Mouse (Mus musculus) embryonic facial prominence, embryonic 11.5 days (tissue): ENCODE results near the gene Mgat4d. TPM values are rescaled to one million over a fixed set of nuclear protein-coding genes. Genes with fewer than 3 reads are reported as not detected.

ENCODE experiments used
- ATAC-seq: fragments of 200-750 bp; cut with Nextera tagmentation; replicated peaks from 2 replicates; pipeline ENCODE4 v1.8.0; 2017; ENCODE audit warnings: low read depth; ENCODE audit not compliant: insufficient number of reproducible peaks, low FRiP score, low TSS enrichment
- DNase-seq: peaks from one replicate; pipeline ENCODE4 v3.0.0-alpha.2; 2015; ENCODE audit warnings: low spot score
- H3K27ac ChIP-seq: fragments of 300-500 bp; sonication (generic); replicated peaks from 2 replicates; pipeline ENCODE4 v1.5.1; 2014; ENCODE audit warnings: mild to moderate bottlenecking, low read depth, low read length, control low read depth
- H3K27me3 ChIP-seq: fragments of 300-500 bp; sonication (generic); 2 replicates; pipeline ENCODE4 v1.6.1; 2014; ENCODE audit warnings: mild to moderate bottlenecking, low read length, moderate library complexity, mixed read lengths; ENCODE audit not compliant: control insufficient read depth, insufficient read depth
- H3K36me3 ChIP-seq: fragments of 300-500 bp; sonication (generic); replicated peaks from 2 replicates; pipeline ENCODE4 v1.6.1; 2014; ENCODE audit warnings: low read depth, mild to moderate bottlenecking, low read length, moderate library complexity, mixed read lengths; ENCODE audit not compliant: control insufficient read depth, insufficient read depth
- H3K4me1 ChIP-seq: fragments of 300-500 bp; sonication (generic); 2 replicates; pipeline ENCODE4 v1.6.1; 2014; ENCODE audit warnings: low read length, mixed read lengths; ENCODE audit not compliant: control insufficient read depth, insufficient read depth
- H3K4me2 ChIP-seq: fragments of 300-500 bp; sonication (generic); 2 replicates; pipeline ENCODE4 v1.6.1; 2014; ENCODE audit warnings: low read depth, mild to moderate bottlenecking, control low read depth, low read length, moderate library complexity
- H3K4me3 ChIP-seq: fragments of 300-500 bp; sonication (generic); 2 replicates; pipeline ENCODE4 v1.5.1; 2014; ENCODE audit warnings: low read depth, low read length, control low read depth
- H3K9ac ChIP-seq: fragments of 300-500 bp; sonication (generic); replicated peaks from 2 replicates; pipeline ENCODE4 v1.6.1; 2014; ENCODE audit warnings: mild to moderate bottlenecking, control low read depth, low read length
- H3K9me3 ChIP-seq: fragments of 300-500 bp; sonication (generic); replicated peaks from 2 replicates; pipeline ENCODE4 v1.6.1; 2016; ENCODE audit warnings: mild to moderate bottlenecking, low read length, inconsistent platforms, mixed read lengths; ENCODE audit not compliant: control insufficient read depth
- WGBS: fragments of 180-500 bp; shearing (Covaris S2); extraction: QIAGEN DNeasy Blood & Tissue Kit; methylation state at CpG from one replicate; pipeline ENCODE4 v1.1.7; 2014; 5-methylcytosine and 5-hydroxymethylcytosine counted together
- polyA plus RNA-seq: library from polyadenylated mRNA; unstranded; fragments of >200 nt; fragmentation: Nextera tagmentation; extraction: Ambion mirVana; gene quantifications from 2 replicates; pipeline ENCODE4 v1.2.1, GENCODE M21; 2014

Mgat4d gene
- polyA plus RNA-seq, 1 experiment from 2014 or later: not detected

DNA sequence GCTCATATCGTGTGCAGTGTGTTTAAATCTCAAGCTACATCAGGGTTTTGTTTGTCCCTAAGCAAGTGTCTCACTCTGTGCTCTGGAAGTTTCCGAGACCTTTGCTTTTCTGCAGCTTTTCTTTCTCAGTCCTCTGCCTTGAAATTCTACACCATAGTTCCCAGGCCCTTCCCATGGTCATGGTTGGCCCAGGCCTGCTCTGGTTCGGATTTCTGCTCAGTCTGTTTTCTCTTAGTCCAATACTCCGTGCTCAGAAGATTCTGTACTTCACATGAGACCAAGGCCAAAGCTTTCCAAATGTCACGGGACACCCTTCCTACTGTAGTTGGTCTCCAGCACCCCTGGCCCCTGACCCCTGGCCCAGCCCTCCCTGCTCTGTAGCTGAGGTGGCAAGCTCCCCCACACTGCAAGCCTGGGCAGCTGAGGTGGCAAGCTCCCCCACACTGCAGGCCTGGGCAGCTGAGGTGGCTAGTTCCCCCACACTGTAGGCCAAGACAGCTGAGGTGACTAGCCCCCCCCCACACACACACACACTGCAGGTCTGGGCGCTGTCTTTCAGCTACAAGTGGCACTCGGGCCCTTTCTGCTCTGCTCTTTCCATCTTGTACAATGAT is 15.0 kb downstream of the Mgat4d start:
- Histone ChIP-seq H3K9ac (no peak overlapping the region), H3K4me1 (no peaks in the 10 kb centered on the region), H3K9me3 (no peaks in the 10 kb centered on the region), H3K4me3 (no peak overlapping the region), H3K27ac (no peak overlapping the region), H3K27me3 (no peaks in the 10 kb centered on the region), H3K36me3 (no peaks in the 10 kb centered on the region), H3K4me2 (no peak overlapping the region)
- peak; percentile 64 for DNase-seq
- ATAC-seq: peak; percentile 76; the same call in 1 of the 2 replicates
- WGBS: 40% methylated on average over 7 of the region's 7 CpGs

DNA sequence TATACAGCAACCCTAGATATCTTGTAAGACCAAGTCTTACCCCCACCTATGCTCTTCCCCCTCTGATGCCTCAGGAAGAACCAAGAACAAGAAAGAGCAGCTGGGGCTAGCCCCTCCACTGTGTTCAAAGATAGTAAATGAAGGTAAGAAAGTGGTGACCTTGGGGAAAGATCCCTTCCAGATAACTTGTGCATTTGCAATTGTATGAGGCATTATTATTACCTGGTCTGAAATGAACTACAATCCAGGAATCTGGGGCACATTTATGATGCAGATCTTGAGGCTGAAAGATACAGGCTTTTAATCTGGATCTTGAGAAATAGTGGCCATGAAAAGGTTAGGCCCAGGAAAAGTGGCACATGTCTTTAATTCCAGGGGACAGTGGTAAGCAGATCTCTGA is 29.0 kb downstream of the Mgat4d start:
- Histone ChIP-seq H3K36me3 (no peaks in the 10 kb centered on the region), H3K9ac (no peak overlapping the region), H3K4me1 (no peaks in the 10 kb centered on the region), H3K4me2 (no peak overlapping the region), H3K9me3 (no peaks in the 10 kb centered on the region), H3K27ac (no peak overlapping the region), H3K4me3 (no peak overlapping the region), H3K27me3 (no peaks in the 10 kb centered on the region)
- DNase-seq (no peak), ATAC-seq (no peak)

DNA sequence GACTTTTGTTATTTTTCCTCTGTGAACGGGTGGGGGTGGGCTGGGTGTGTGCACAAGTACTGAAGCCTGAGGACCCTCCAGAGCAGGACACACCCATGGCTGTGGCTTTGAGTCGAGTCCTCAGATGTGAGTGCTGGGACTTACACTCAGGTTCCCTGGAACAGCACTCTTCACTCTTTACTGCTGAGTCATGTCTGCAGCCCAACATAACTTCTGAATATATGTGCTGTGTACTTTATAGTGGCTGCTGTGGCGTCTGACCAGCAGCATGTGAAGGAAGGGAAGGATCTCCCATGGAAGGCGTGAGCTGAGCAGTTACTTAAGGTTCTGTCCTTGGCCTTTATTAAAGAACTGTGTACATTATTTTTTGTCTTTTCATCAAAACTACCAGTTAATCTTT is 31.9 kb downstream of the Mgat4d start:
- Histone ChIP-seq H3K36me3 (no peaks in the 10 kb centered on the region), H3K27ac (no peak overlapping the region), H3K4me3 (no peak overlapping the region), H3K4me1 (no peaks in the 10 kb centered on the region), H3K27me3 (no peaks in the 10 kb centered on the region), H3K9me3 (no peaks in the 10 kb centered on the region), H3K4me2 (no peak overlapping the region), H3K9ac (no peak overlapping the region)
- no peak for DNase-seq
- no peak for ATAC-seq
- WGBS: 81% methylated on average over 4 of the region's 4 CpGs

DNA sequence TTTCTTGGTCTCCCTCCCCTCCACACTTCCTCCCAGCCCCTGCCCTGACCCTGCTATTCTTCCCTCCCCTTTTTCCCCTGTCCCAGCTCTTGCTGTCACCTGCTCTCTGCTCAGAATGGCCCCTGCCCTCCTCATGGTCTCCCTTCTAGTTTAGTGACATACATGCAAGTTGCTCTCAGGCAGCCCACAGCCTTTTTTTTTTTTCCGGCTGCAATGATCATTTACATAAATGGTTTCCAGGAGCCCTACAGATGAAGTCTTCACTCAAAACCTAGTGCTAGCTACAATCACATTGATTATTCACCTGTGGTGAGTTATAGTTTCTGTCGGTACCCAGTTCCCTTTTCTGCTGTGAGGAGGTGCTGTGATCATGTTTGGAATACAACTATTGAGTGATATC is 32.7 kb downstream of the Mgat4d start:
- 85% methylated on average over 2 of the region's 2 CpGs for WGBS
- Histone ChIP-seq H3K36me3 (no peaks in the 10 kb centered on the region), H3K27me3 (no peaks in the 10 kb centered on the region), H3K27ac (no peak overlapping the region), H3K9me3 (no peaks in the 10 kb centered on the region), H3K9ac (no peak overlapping the region), H3K4me1 (no peaks in the 10 kb centered on the region), H3K4me3 (no peak overlapping the region), H3K4me2 (no peak overlapping the region)
- ATAC-seq (no peak), DNase-seq (no peak)

DNA sequence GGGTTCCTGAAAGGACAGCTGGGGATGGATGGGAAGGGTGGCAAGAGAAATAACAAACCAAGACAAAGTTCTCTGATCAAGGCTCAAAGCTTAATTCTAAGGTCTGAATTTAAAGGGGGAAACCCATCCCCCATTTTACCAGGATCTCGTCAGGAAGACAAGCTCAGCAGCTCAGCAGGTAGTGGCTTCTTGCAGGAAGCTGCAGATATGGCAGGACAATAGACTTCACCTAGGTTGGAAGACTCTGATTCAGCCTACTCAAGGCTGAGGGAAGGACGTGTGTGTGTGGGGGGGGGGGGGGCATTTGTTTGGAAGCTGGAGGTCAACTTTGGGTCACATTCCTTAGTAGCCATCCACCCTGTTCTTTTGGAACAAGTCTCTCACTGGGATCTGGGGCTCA is 34.6 kb downstream of the Mgat4d start:
- H3K36me3 ChIP-seq: no peaks in the 10 kb centered on the region
- H3K4me3 ChIP-seq: no peak overlapping the region
- no peaks in the 10 kb centered on the region for H3K27me3 ChIP-seq
- DNase-seq (no peak), ATAC-seq (no peak)
- H3K9me3 ChIP-seq: no peaks in the 10 kb centered on the region
- H3K4me1 ChIP-seq: no peaks in the 10 kb centered on the region
- H3K9ac ChIP-seq: no peak overlapping the region
- 39% methylated on average over 2 of the region's 2 CpGs for WGBS
- H3K4me2 ChIP-seq: no peak overlapping the region
- no peak overlapping the region for H3K27ac ChIP-seq

DNA sequence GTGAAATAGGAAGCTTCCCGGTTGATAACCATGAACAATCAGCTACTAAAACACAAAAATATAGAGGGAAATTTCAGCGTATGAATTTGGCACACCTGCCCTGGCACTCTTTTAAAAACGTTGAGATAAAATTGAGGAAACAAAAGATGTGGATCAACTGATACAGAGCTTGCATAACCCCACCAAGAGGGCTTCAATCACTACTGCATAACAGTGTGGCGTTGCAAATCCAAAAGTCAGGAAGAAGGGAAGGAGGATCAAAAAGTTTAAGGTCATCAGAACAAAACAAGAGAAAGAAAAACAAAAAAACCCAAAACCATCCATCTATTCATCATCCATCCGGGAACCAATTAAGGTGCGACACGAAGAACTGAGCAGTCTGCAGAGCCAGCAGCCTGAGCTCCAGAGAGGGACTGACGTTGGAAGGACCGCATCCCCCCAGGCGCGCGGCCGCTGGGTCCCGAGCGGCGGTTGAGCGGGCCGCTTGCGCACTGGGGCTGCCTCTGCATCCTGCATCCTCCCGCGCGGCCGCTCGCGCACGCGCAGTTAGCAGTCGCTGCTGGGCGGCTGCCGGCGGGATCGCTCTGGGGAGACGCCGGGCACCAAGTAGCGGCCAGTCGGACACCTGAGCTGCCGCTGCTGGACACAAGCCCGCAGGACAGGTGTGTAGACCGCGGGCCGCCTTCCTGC is 41.2 kb downstream of the Mgat4d start, which contains the start of gene Clgn:
Gene Clgn, plus strand, starts transcription at position 552 of the 690 bp plus-strand sequence.
- Histone ChIP-seq H3K36me3 (no peaks in the 10 kb centered on the region), H3K4me1 (no peaks in the 10 kb centered on the region), H3K27me3 (peaks cover 3% of the 10 kb centered on the region; the same call in 1 of the 2 replicates), H3K4me2 (peak within 1 kb of the TSS; percentile 75), H3K4me3 (peak within 1 kb of the TSS; percentile 48), H3K9ac (peak within 1 kb of the TSS; percentile 58), H3K27ac (no peak within 1 kb of the TSS), H3K9me3 (no peaks in the 10 kb centered on the region)
- ATAC-seq: peak; percentile 82
- 4% methylated on average over 41 of the region's 41 CpGs for WGBS
- DNase-seq: peak; percentile 86

DNA sequence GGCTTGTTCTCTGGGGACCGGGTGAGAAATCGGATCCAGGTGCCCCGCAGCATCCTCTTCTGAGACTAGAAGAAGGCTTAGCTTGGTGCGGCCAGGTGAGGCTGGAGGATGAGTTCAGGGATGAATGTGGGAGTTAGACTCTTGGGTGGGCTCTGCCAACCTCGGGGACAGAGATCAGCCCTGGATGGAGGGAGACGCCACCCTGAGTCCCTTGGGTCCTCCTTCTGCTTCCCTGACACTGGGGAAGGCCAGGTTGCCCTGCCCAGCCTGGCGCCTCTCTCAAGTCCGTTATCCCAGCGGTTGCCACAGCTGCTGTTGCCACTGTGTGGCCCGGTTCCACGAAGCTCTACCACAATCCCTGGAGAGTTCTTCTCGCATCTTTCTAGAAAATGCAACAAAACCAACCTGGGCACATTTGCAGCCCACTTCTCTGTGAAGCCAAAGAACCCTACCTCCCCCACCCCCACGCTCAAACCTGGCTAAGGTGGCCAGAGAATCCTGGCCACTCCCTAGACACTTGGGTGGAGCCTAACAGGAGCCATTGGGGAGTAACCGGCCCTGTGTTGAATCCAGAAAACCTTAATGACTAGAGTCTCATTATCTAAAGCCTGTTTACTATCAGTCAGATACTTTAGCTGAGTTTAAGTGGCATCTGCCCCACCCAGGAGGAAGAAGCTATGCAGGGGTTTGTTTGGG is 41.9 kb downstream of the Mgat4d start:
- 5% methylated on average over 14 of the region's 14 CpGs for WGBS
- H3K4me3 ChIP-seq: peak overlapping the region; percentile 48
- peak overlapping the region; percentile 75 for H3K4me2 ChIP-seq
- H3K36me3 ChIP-seq: no peaks in the 10 kb centered on the region
- ATAC-seq (peak; percentile 70), DNase-seq (no peak)
- H3K9ac ChIP-seq: peak overlapping the region; percentile 58
- no peaks in the 10 kb centered on the region for H3K4me1 ChIP-seq
- H3K27ac ChIP-seq: no peak overlapping the region
- no peaks in the 10 kb centered on the region for H3K9me3 ChIP-seq
- H3K27me3 ChIP-seq: peaks cover 3% of the 10 kb centered on the region; the same call in 1 of the 2 replicates

DNA sequence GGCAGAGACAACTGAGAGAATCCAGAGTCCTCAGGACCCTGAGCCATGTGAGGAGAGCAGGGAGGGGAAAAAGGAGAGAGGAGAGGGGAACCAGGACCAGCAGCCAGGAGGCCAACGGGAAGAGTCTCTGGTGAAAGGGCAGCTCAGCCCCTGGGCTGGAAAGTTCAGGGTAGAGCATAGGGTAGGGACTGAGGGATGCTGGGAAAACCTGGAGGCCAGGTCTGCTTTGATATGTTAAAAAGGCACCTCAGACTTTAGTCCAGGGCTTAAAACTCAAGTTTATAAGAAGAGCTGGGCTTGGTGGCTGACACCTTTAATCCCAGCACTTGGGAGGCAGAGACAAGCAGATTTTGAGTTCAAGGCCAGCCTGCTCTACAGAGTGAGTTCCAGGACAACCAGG is 44.2 kb downstream of the Mgat4d start:
- 59% methylated on average over 1 of the region's 1 CpGs for WGBS
- Histone ChIP-seq H3K4me1 (no peaks in the 10 kb centered on the region), H3K27me3 (peaks cover 3% of the 10 kb centered on the region; the same call in 1 of the 2 replicates), H3K4me3 (no peak overlapping the region), H3K4me2 (no peak overlapping the region), H3K9me3 (no peaks in the 10 kb centered on the region), H3K36me3 (no peaks in the 10 kb centered on the region), H3K27ac (no peak overlapping the region), H3K9ac (no peak overlapping the region)
- no peak for ATAC-seq
- DNase-seq: no peak
